Mouse (Mus musculus) stomach, postnatal 0 days (tissue): ENCODE measurements around the gene Rps5. TPM values are rescaled to one million over a fixed set of nuclear protein-coding genes. Genes with fewer than 3 reads are reported as not detected.
"Not testable (repeated sequence)": the region's sequence is repeated elsewhere in the genome, so short reads cannot be mapped to it uniquely, and the experiment has no call there.

ENCODE experiments used
- ATAC-seq: fragments of 200-750 bp; cut with Nextera tagmentation; 2 replicates; pipeline ENCODE4 v1.8.0; 2017; ENCODE audit not compliant: low FRiP score, low TSS enrichment
- DNase-seq: peaks from one replicate; pipeline ENCODE4 v3.0.0-alpha.2; 2016; ENCODE audit warnings: low spot score
- H3K27ac ChIP-seq: fragments of 300-500 bp; sonication (generic); replicated peaks from 2 replicates; pipeline ENCODE4 v1.5.1; 2014; ENCODE audit warnings: mild to moderate bottlenecking, control low read depth
- H3K27me3 ChIP-seq: fragments of 300-500 bp; sonication (generic); 2 replicates; pipeline ENCODE4 v1.6.1; 2014; ENCODE audit warnings: low read length; ENCODE audit not compliant: control insufficient read depth, insufficient read depth
- H3K36me3 ChIP-seq: fragments of 300-500 bp; sonication (generic); 2 replicates; pipeline ENCODE4 v1.6.1; 2014; ENCODE audit warnings: low read length, mixed read lengths; ENCODE audit not compliant: control insufficient read depth, insufficient read depth
- H3K4me1 ChIP-seq: fragments of 300-500 bp; sonication (generic); replicated peaks from 2 replicates; pipeline ENCODE4 v1.6.1; 2014; ENCODE audit warnings: antibody characterized with exemption; ENCODE audit not compliant: control insufficient read depth, insufficient read depth
- H3K4me2 ChIP-seq: fragments of 300-500 bp; sonication (generic); replicated peaks from 2 replicates; pipeline ENCODE4 v1.6.1; 2014; ENCODE audit warnings: low read depth, mild to moderate bottlenecking, control low read depth, moderate library complexity
- H3K4me3 ChIP-seq: fragments of 300-500 bp; sonication (generic); 2 replicates; pipeline ENCODE4 v1.5.1; 2014; ENCODE audit warnings: low read depth, low read length, control low read depth
- H3K9ac ChIP-seq: fragments of 300-500 bp; sonication (generic); 2 replicates; pipeline ENCODE4 v1.6.1; 2014; ENCODE audit warnings: mild to moderate bottlenecking, low read length, control low read depth, mixed read lengths
- H3K9me3 ChIP-seq: fragments of 300-500 bp; sonication (generic); 2 replicates; pipeline ENCODE4 v1.6.1; 2016; ENCODE audit warnings: low read length; ENCODE audit not compliant: control insufficient read depth
- CTCF ChIP-seq: IDR thresholded peaks from 2 replicates; pipeline ENCODE4 v1.5.1; 2016; ENCODE audit warnings: antibody characterized with exemption, low read depth, mild to moderate bottlenecking, moderate library complexity
- EP300 ChIP-seq: optimal IDR thresholded peaks from 2 replicates; pipeline ENCODE3; 2016; ENCODE audit warnings: antibody characterized with exemption
- WGBS: fragments of 180-500 bp; shearing (Covaris S2); extraction: QIAGEN DNeasy Blood & Tissue Kit; methylation state at CpG from one replicate; pipeline ENCODE4 v1.1.7; 2014; 5-methylcytosine and 5-hydroxymethylcytosine counted together
- polyA plus RNA-seq: library from polyadenylated mRNA; unstranded; fragments of >200 nt; fragmentation: Nextera tagmentation; extraction: Ambion mirVana; gene quantifications from 2 replicates; pipeline ENCODE4 v1.2.1, GENCODE M21; 2015

Rps5 gene
- polyA plus RNA-seq = 784 and 821 TPM in 2 replicates

DNA sequence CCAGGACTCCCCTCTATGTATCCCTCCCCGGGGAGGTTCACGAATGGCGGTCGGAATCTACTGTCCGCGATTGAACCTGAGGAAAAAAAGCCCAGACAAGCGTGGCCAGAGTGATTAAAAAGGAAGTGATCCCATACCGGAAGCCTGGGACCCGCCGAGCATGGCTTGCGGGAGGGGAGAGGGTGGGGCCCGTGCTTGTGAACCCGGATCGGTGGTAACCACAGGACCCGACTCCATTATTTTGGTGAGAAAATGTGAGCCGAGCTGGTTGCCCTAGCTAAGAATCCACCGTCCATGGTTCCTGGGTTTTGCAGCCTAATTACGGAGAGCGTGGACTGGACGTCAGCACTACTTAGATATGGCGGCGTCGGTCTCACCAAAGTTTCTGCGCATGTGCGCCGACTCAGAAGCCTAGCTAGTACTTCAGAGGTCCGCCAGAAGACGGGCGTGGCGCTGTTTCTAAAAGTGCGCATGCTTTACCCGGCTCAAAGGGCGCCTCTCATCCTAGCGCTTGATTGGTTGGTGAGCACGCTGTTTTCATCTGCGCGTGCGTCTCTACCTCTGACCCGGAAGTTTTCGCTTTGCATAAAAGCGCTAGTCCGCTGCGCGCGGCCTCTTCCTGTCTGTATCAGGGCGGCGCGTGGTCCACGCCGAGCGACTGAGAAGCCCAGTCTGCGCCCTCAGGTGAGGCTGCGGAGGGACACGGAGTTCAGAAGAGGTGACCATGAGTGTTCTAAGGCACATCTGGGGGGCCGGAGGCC, at the start of gene Rps5:
Gene Rps5 (plus strand): TSS at position 586 of the 761 bp plus-strand sequence.
- TF ChIP-seq EP300 (no peak), CTCF (peak; percentile 86)
- peak within 1 kb of the TSS; percentile 70 for H3K4me3 ChIP-seq
- WGBS = under 1% methylated on average over 55 of the region's 55 CpGs

GRCm38 (mm10) chr7:12874301-12874700, 47.8 kb upstream of the Rps5 start:
- WGBS = 14% methylated on average over 3 of the region's 3 CpGs
- Histone ChIP-seq H3K36me3 (no peaks in the 10 kb centered on the region), H3K4me1 (no peaks in the 10 kb centered on the region), H3K4me2 (no peak overlapping the region), H3K27ac (no peak overlapping the region), H3K9ac (no peak overlapping the region), H3K9me3 (no peaks in the 10 kb centered on the region), H3K4me3 (no peak overlapping the region), H3K27me3 (no peaks in the 10 kb centered on the region)
- no peak for DNase-seq
- no peak for ATAC-seq
- TF ChIP-seq EP300 (no peak), CTCF (peak; percentile 66)

More for the DNA sequence above, at the start of gene Rps5:
- H3K27me3 ChIP-seq = no peaks in the 10 kb centered on the region
- no peaks in the 10 kb centered on the region for H3K9me3 ChIP-seq
- H3K4me2 ChIP-seq = peak within 1 kb of the TSS; percentile 97
- DNase-seq (peak; percentile 98), ATAC-seq (peak; percentile 98)
- H3K36me3 ChIP-seq = peaks cover 19% of the 10 kb centered on the region
- peak within 1 kb of the TSS; percentile 80 for H3K9ac ChIP-seq
- H3K4me1 ChIP-seq = peaks cover 4% of the 10 kb centered on the region; the same call in 1 of the 2 replicates
- peak within 1 kb of the TSS; percentile 97 for H3K27ac ChIP-seq

GRCm38 (mm10) chr7:12880036-12880435, 42.1 kb upstream of the Rps5 start:
- TF ChIP-seq CTCF (no peak), EP300 (no peak)
- H3K27me3 ChIP-seq = no peaks in the 10 kb centered on the region
- H3K36me3 ChIP-seq = peaks cover 2% of the 10 kb centered on the region; the same call in 1 of the 2 replicates
- no peaks in the 10 kb centered on the region for H3K9me3 ChIP-seq
- peaks cover 4% of the 10 kb centered on the region for H3K4me1 ChIP-seq
- H3K27ac ChIP-seq = no peak overlapping the region
- ATAC-seq (no peak), DNase-seq (no peak)
- no peak overlapping the region for H3K4me3 ChIP-seq
- H3K9ac ChIP-seq = no peak overlapping the region
- H3K4me2 ChIP-seq = no peak overlapping the region

GRCm38 (mm10) chr7:12880497-12880896, 41.6 kb upstream of the Rps5 start:
- 51% methylated on average over 8 of the region's 8 CpGs for WGBS
- not testable (repeated sequence) for H3K27ac ChIP-seq, H3K9ac ChIP-seq, H3K9me3 ChIP-seq, H3K27me3 ChIP-seq, H3K36me3 ChIP-seq, ATAC-seq, DNase-seq, H3K4me1 ChIP-seq
- Histone ChIP-seq H3K4me3 (peak overlapping the region; percentile 74), H3K4me2 (peak overlapping the region; percentile 82)

DNA sequence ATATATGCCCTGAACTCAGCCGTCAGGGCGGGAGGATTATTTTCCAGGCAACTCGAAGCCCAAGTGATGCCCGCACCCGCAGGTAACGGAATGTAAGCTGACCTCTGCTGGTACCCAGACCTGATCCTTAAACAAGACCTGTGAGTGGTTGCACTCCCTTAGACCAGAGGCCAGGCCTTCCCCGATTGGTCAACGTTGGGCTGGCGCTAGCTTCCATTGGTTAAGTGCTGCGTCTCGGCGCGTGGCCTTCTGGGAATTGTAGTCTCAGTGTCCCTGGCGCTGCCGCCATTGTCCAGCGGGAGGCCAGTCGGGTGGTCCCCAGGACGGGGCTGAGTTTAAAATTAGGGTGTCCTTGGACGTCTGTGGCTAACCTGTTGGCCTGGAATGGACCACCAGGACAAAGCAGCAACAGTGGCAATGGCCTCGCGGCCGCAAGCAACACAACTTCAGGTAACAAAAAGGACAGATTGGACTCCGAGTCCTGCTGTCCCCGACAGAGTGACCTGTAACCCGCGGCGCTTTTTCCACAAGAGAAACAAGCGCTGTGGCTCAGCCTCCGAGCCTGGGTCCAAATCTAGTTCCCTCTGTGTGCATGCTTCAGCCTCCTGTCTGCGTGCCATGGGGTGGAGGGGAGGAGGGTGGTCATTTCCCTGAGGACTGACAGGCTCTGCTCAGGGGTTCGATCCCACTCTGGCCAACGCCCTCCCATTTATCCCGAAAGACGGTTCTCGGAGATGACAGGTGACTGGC, 41.0 kb upstream of the Rps5 start, which contains the start of gene Zfp128:
Gene Zfp128 (plus strand): TSS at position 267 of the 750 bp plus-strand sequence.
- under 1% methylated on average over 35 of the region's 35 CpGs for WGBS
- peak; percentile 100 for ATAC-seq
- no peak within 1 kb of the TSS for H3K27ac ChIP-seq
- peak within 1 kb of the TSS; percentile 74 for H3K4me3 ChIP-seq
- H3K27me3 ChIP-seq = no peaks in the 10 kb centered on the region
- no peaks in the 10 kb centered on the region for H3K9me3 ChIP-seq
- TF ChIP-seq CTCF (peak; percentile 17), EP300 (no peak)
- DNase-seq = peak; percentile 92
- H3K9ac ChIP-seq = peak within 1 kb of the TSS; percentile 68
- H3K4me2 ChIP-seq = peak within 1 kb of the TSS; percentile 82
- H3K4me1 ChIP-seq = peaks cover 4% of the 10 kb centered on the region
- H3K36me3 ChIP-seq = peaks cover 6% of the 10 kb centered on the region; the same call in 1 of the 2 replicates
